Mouse (Mus musculus) kidney, embryonic 14.5 days (tissue): ENCODE measurements around the gene Tnfrsf9. TPM values are rescaled to one million over a fixed set of nuclear protein-coding genes. Genes with fewer than 3 reads are reported as not detected.

ENCODE experiments used
- ATAC-seq: fragments of 200-750 bp; cut with Nextera tagmentation; 2 replicates; pipeline ENCODE4 v1.8.0; 2017; ENCODE audit warnings: moderate number of reproducible peaks, mild to moderate bottlenecking, moderate TSS enrichment, moderate library complexity; ENCODE audit not compliant: low FRiP score, low TSS enrichment
- H3K27ac ChIP-seq: fragments of 300-500 bp; sonication (generic); 2 replicates; pipeline ENCODE4 v1.5.1; 2014; ENCODE audit warnings: low read depth, mild to moderate bottlenecking, low read length, moderate library complexity, mixed read lengths
- H3K27me3 ChIP-seq: fragments of 300-500 bp; sonication (generic); 2 replicates; pipeline ENCODE4 v1.6.1; 2014; ENCODE audit warnings: mild to moderate bottlenecking, low read length; ENCODE audit not compliant: control insufficient read depth, insufficient read depth
- H3K36me3 ChIP-seq: fragments of 300-500 bp; sonication (generic); 2 replicates; pipeline ENCODE4 v1.6.1; 2014; ENCODE audit warnings: low read length, mixed read lengths; ENCODE audit not compliant: control insufficient read depth, insufficient read depth
- H3K4me1 ChIP-seq: fragments of 300-500 bp; sonication (generic); 2 replicates; pipeline ENCODE4 v1.6.1; 2014; ENCODE audit warnings: low read length, mixed read lengths; ENCODE audit not compliant: control insufficient read depth, insufficient read depth
- H3K4me2 ChIP-seq: fragments of 300-500 bp; sonication (generic); replicated peaks from 2 replicates; pipeline ENCODE4 v1.6.1; 2014; ENCODE audit warnings: low read depth, mild to moderate bottlenecking, low read length
- H3K4me3 ChIP-seq: fragments of 300-500 bp; sonication (generic); 2 replicates; pipeline ENCODE4 v1.5.1; 2014; ENCODE audit warnings: mild to moderate bottlenecking, low read length
- H3K9ac ChIP-seq: fragments of 300-500 bp; sonication (generic); 2 replicates; pipeline ENCODE4 v1.6.1; 2014; ENCODE audit warnings: low read depth, mild to moderate bottlenecking, low read length, moderate library complexity
- H3K9me3 ChIP-seq: fragments of 300-500 bp; sonication (generic); 2 replicates; pipeline ENCODE4 v1.6.1; 2016; ENCODE audit warnings: low read length; ENCODE audit not compliant: control insufficient read depth
- WGBS: fragments of 180-500 bp; shearing (Covaris S2); extraction: QIAGEN DNeasy Blood & Tissue Kit; methylation state at CpG from one replicate; pipeline ENCODE4 v1.1.7; 2014; 5-methylcytosine and 5-hydroxymethylcytosine counted together
- polyA plus RNA-seq: library from polyadenylated mRNA; unstranded; fragments of >200 nt; fragmentation: Nextera tagmentation; extraction: Ambion mirVana; gene quantifications from 2 replicates; pipeline ENCODE4 v1.2.1, GENCODE M21; 2014

Tnfrsf9 gene
- polyA plus RNA-seq, 1 experiment from 2014 or later, result 0.39 TPM

DNA sequence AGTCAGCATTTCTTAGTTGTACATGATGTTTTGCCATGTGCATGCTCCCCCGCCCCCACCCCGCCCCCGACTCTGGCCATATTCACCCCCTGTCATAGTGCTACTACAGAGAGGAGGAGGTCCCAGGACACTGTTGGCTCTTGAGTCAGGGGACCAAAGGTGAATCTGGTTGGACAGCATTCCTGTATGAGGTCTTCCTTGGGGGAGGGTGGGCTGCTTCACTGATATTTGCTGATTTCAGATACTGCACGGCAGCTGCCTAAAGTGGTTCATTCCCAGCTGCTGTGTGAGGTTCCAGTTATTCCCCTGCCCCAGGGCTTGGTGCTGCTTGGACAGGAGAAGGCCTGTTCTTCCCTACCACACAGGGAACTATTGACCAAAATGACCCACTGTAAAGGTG is 25.9 kb upstream of the Tnfrsf9 start:
- Histone ChIP-seq H3K4me2 (no peak overlapping the region), H3K9me3 (no peaks in the 10 kb centered on the region), H3K27me3 (no peaks in the 10 kb centered on the region), H3K4me1 (peaks cover 17% of the 10 kb centered on the region; the same call in 1 of the 2 replicates), H3K36me3 (no peaks in the 10 kb centered on the region), H3K4me3 (no peak overlapping the region), H3K9ac (no peak overlapping the region), H3K27ac (no peak overlapping the region)
- ATAC-seq, result peak; percentile 26; the same call in 1 of the 2 replicates
- 82% methylated on average over 4 of the region's 4 CpGs for WGBS

DNA sequence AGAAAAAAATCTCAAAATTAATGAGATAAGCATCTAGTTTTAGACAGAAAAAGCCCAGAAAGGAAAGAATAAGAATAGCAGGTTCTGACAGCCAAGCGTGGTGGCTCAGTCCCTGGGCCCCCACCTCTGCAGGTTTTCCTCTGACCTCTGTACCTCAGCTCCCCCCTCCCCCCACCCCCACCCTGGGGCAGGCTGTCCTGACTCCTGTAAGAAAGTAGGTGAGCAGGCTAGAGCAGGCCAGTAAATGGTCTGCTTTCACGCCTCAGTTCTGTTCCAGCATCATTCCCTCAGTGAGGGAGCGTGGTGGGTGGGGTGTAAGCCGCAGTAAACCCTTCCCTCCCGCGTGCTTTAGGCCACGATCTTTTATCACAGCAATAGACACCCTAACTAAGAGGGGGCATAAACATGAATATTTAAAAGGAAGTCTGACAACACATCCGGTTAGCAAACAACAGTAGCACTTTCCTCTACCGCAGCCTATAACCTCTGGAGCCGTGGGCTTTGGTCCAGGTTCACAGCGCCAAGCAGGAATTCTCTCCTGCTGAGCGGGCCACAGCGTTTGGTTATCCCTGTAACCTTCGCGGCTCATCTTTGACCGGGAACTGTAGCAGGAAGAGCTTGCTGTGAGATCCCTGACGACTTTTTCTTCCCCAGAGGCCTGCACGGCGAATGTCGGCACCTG is 24.9 kb upstream of the Tnfrsf9 start:
- Histone ChIP-seq H3K27ac (peak overlapping the region; percentile 69; the same call in 1 of the 2 replicates), H3K9ac (peak overlapping the region; percentile 1; the same call in 1 of the 2 replicates), H3K4me3 (no peak overlapping the region), H3K4me2 (peak overlapping the region; percentile 6; the same call in 1 of the 2 replicates), H3K9me3 (no peaks in the 10 kb centered on the region), H3K4me1 (peaks cover 18% of the 10 kb centered on the region; the same call in 1 of the 2 replicates), H3K36me3 (no peaks in the 10 kb centered on the region), H3K27me3 (no peaks in the 10 kb centered on the region)
- no peak for ATAC-seq
- WGBS, result 37% methylated on average over 20 of the region's 20 CpGs

DNA sequence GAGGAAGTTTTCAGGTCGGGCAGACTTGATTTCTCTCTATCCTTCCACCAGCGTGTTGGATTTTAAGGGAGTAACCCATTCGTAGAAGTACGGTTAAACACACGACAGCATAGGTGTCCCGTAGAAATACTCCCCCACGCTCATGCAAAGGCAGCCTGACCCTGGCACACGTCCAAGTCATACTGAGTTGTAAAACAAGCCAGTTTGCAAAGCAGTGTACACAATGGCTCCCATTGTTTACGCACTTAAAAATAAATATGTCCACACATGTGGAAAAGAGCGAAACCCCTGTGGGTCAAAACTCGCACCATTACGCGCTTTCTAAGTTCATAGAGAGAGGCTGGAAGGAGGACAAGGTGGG is 24.4 kb upstream of the Tnfrsf9 start:
- Histone ChIP-seq H3K9ac (no peak overlapping the region), H3K27me3 (no peaks in the 10 kb centered on the region), H3K36me3 (no peaks in the 10 kb centered on the region), H3K4me3 (no peak overlapping the region), H3K4me2 (peak overlapping the region; percentile 6; the same call in 1 of the 2 replicates), H3K27ac (peak overlapping the region; percentile 69; the same call in 1 of the 2 replicates), H3K9me3 (no peaks in the 10 kb centered on the region), H3K4me1 (peaks cover 23% of the 10 kb centered on the region; the same call in 1 of the 2 replicates)
- ATAC-seq, result no peak
- WGBS, result 32% methylated on average over 13 of the region's 13 CpGs

- H3K4me2 ChIP-seq, result no peak overlapping the region
- H3K27me3 ChIP-seq, result no peaks in the 10 kb centered on the region
- H3K4me3 ChIP-seq, result no peak overlapping the region
- peaks cover 26% of the 10 kb centered on the region; the same call in 1 of the 2 replicates for H3K4me1 ChIP-seq
- WGBS, result 61% methylated on average over 5 of the region's 5 CpGs
- 0 out of 2 replicates have a peak, but pooled peaks cover 5% of the 10 kb centered on the region for H3K36me3 ChIP-seq
- H3K9me3 ChIP-seq, result no peaks in the 10 kb centered on the region
- H3K27ac ChIP-seq, result no peak overlapping the region
- no peak overlapping the region for H3K9ac ChIP-seq
- no peak for ATAC-seq
These were observed 23.1 kb upstream of the Tnfrsf9 start for GRCm38 (mm10) chr4:150891308-150891707.

- Histone ChIP-seq H3K27ac (no peak overlapping the region), H3K9ac (no peak overlapping the region), H3K27me3 (no peaks in the 10 kb centered on the region), H3K9me3 (no peaks in the 10 kb centered on the region), H3K4me1 (peaks cover 19% of the 10 kb centered on the region; the same call in 1 of the 2 replicates), H3K4me2 (no peak overlapping the region), H3K4me3 (no peak overlapping the region), H3K36me3 (peaks cover 36% of the 10 kb centered on the region)
- 55% methylated on average over 8 of the region's 8 CpGs for WGBS
- 0 out of 2 replicates have a peak, but pooled peaks have one; percentile 17 for ATAC-seq
These were observed 19.5 kb upstream of the Tnfrsf9 start for GRCm38 (mm10) chr4:150894718-150895501.

DNA sequence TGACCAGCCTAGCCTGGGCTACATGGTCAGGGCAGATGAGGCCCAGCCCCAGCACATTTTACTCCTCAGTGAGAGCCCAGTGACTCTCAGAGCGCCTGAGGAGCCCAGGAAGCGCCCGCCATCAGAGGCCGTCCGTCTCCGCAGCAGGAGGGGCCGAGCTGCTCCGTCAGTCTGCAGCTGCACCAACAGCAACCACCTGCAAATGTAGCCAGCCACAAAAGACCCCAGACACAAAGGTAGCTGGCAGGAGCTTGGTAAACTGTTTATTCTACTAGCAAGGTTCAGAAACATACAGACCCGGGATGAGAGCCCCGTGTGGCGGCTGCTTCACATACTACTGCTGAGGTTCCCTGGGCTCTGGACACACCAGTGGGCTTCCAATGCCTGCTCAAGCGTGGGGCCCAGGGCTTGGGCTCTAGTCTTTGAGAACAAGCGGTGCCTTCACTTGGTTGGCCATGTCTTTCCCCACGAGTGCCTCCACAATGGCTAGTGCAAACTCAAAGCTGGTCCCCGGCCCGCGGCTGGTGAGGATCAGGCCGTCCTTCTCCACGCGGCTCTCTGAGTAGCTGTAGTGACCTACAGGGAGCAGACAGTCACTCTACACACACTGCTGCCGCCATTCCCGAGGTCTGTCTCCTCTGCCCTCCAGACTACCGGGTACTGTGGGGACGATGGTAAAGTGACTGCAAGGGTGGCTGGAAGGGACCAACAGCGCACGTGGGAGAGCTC is 17.3 kb upstream of the Tnfrsf9 start:
- 94% methylated on average over 26 of the region's 26 CpGs for WGBS
- Histone ChIP-seq H3K4me2 (no peak overlapping the region), H3K27ac (no peak overlapping the region), H3K9ac (no peak overlapping the region), H3K4me3 (no peak overlapping the region), H3K4me1 (0 out of 2 replicates have a peak, but pooled peaks cover 9% of the 10 kb centered on the region), H3K9me3 (no peaks in the 10 kb centered on the region), H3K27me3 (no peaks in the 10 kb centered on the region), H3K36me3 (peaks cover 50% of the 10 kb centered on the region)
- ATAC-seq, result no peak

DNA sequence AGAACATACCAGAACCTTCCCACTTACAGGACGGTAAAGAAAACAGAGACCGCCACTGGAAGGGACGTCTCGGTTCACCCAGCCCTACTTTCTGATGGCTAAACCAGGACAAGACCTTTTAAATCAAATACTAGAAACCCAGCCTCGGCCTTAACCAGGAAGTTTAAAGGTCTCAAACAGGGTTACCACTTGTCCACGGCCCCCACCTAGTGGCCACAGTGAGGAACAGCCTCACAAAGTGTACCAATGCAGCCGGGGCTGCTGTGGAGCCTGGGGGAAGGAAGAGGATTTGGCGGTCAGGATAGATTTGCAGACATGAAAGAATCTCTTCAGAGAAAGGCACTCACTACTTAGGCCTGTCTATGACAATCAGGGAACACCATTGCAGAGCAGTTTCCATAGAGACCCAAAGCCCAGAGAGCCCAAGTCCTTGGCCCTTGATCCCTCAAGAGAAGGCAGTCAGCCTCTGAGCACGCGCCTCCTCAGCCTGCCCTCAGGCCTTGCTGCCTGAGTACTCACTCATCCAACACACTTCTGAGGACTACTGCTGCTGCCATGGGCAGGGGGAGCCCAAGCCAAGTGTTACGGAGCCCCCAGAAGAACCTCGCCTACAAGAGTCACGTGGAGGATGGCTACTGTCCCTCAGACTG is 15.5 kb upstream of the Tnfrsf9 start:
- H3K27ac ChIP-seq, result no peak overlapping the region
- H3K36me3 ChIP-seq, result peaks cover 60% of the 10 kb centered on the region
- no peak overlapping the region for H3K9ac ChIP-seq
- 45% methylated on average over 13 of the region's 13 CpGs for WGBS
- H3K4me3 ChIP-seq, result no peak overlapping the region
- 0 out of 2 replicates have a peak, but pooled peaks cover 9% of the 10 kb centered on the region for H3K4me1 ChIP-seq
- H3K9me3 ChIP-seq, result no peaks in the 10 kb centered on the region
- H3K27me3 ChIP-seq, result no peaks in the 10 kb centered on the region
- 0 out of 2 replicates have a peak, but pooled peaks have one; percentile 4 for ATAC-seq
- no peak overlapping the region for H3K4me2 ChIP-seq

GRCm38 (mm10) chr4:150900486-150900885 is 13.9 kb upstream of the Tnfrsf9 start:
- WGBS, result 94% methylated on average over 13 of the region's 13 CpGs
- Histone ChIP-seq H3K36me3 (peaks cover 71% of the 10 kb centered on the region), H3K9ac (no peak overlapping the region), H3K4me3 (no peak overlapping the region), H3K27me3 (no peaks in the 10 kb centered on the region), H3K9me3 (no peaks in the 10 kb centered on the region), H3K4me2 (no peak overlapping the region), H3K27ac (no peak overlapping the region), H3K4me1 (0 out of 2 replicates have a peak, but pooled peaks cover 3% of the 10 kb centered on the region)
- ATAC-seq, result no peak
